Mouse (Mus musculus): ENCODE data around the gene Rtp3. TPM values are rescaled to one million over a fixed set of nuclear protein-coding genes. Genes with fewer than 3 reads are reported as not detected.

The Rtp3 gene
- polyA plus RNA-seq (2015; fragmentation: Nextera tagmentation; extraction: Ambion mirVana), result 0.45 and 1.3 TPM in 2 replicates

DNA sequence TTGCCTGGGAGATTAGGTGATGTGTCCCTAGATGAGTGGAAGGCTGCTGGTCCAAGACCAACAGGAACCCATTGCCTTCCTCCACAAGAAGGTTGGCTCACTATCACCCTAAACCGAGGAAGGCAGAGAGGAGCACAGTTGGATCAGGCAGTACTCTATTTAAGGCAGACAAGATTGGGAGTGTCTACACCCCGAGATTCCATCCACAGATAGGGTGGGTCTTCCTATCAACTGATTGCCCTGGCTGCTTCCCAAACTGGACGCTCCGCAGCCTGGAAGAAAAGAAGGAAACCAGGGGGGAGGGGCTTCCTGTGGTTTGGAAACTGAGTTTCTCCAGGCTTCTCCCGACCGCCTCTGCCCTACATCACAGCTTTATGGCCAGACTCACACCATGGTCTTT is at the start of gene Rtp3:
Gene Rtp3 (minus strand): TSS at position 380 of the 400 bp plus-strand sequence.
- no peaks in the 10 kb centered on the region for H3K27me3 ChIP-seq (ENCODE audit: control insufficient read depth, insufficient read depth, low read length)
- no peak for ATAC-seq (ENCODE audit: insufficient read depth, low FRiP score)

DNA sequence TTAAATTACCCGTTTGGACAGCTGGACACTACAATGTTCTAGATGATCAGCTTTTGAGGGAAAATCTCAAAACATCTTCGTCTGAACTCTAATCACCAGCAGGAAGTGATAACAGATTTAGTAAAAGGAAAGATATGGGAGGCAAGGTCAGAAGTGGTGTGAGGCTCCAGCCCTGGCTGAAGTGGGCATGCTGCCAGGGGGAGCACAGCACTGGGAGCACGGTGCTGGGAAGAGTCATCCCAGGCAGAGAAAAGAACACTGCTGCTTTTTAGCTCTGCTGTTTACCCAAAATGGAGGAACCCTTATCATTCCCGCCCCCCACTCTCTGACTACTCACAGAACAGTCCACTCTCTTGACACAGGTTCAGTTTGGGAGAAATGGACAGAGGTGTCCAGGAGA is 49.6 kb upstream of the Rtp3 start:
- H3K9ac ChIP-seq (ENCODE audit: low read length), result no peak overlapping the region
- H3K9me3 ChIP-seq (replicated peaks; ENCODE audit: control insufficient read depth, low read length), result no peaks in the 10 kb centered on the region
- no peak for ATAC-seq (ENCODE audit: insufficient read depth, low FRiP score)
- no peaks in the 10 kb centered on the region for H3K27me3 ChIP-seq (ENCODE audit: control insufficient read depth, insufficient read depth, low read length)
- H3K4me1 ChIP-seq (ENCODE audit: control insufficient read depth, insufficient read depth, low read length), result no peaks in the 10 kb centered on the region
- H3K4me2 ChIP-seq (ENCODE audit: low read depth, low read length), result no peak overlapping the region
- no peak overlapping the region for H3K27ac ChIP-seq (ENCODE audit: low read length)
- H3K36me3 ChIP-seq (ENCODE audit: control insufficient read depth, insufficient read depth, low read length), result no peaks in the 10 kb centered on the region
- 69% methylated on average over 4 of the region's 4 CpGs for WGBS
- H3K4me3 ChIP-seq (replicated peaks; ENCODE audit: low read length), result no peak overlapping the region

More for the DNA sequence above, at the start of gene Rtp3:
- H3K4me1 ChIP-seq (ENCODE audit: control insufficient read depth, insufficient read depth, low read length), result no peaks in the 10 kb centered on the region
- no peaks in the 10 kb centered on the region for H3K36me3 ChIP-seq (ENCODE audit: control insufficient read depth, insufficient read depth, low read length)
- no peak within 1 kb of the TSS for H3K4me3 ChIP-seq (replicated peaks; ENCODE audit: low read length)
- WGBS, result 50% methylated on average over 6 of the region's 6 CpGs
- H3K9ac ChIP-seq (ENCODE audit: low read length), result no peak within 1 kb of the TSS
- no peak within 1 kb of the TSS for H3K4me2 ChIP-seq (ENCODE audit: low read depth, low read length)
- H3K9me3 ChIP-seq (replicated peaks; ENCODE audit: control insufficient read depth, low read length), result no peaks in the 10 kb centered on the region
- H3K27ac ChIP-seq (ENCODE audit: low read length), result no peak within 1 kb of the TSS

DNA sequence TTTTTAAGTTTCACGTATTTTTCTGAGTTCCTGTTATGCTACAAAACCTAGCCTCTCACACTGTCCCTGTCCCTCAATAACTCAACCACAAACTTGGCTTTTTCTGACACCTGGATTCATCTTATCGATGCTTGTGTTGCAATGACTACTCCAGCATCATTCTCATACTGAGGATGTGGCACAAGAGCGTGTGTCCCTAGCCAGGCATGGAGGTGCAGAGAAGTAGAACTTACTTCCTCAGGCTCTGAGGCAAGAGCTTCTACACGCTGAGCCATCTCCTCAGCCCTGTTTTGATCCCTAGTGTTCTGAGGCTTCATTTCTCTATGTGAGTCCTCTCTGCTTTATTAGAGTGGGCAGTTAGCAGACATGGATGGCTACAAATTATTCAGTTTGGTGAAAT is 43.3 kb upstream of the Rtp3 start:
- no peak overlapping the region for H3K9ac ChIP-seq (ENCODE audit: low read length)
- 87% methylated on average over 4 of the region's 4 CpGs for WGBS
- no peak overlapping the region for H3K4me3 ChIP-seq (replicated peaks; ENCODE audit: low read length)
- H3K27ac ChIP-seq (ENCODE audit: low read length), result no peak overlapping the region
- ATAC-seq (ENCODE audit: insufficient read depth, low FRiP score), result no peak
- no peaks in the 10 kb centered on the region for H3K9me3 ChIP-seq (replicated peaks; ENCODE audit: control insufficient read depth, low read length)
- no peaks in the 10 kb centered on the region for H3K4me1 ChIP-seq (ENCODE audit: control insufficient read depth, insufficient read depth, low read length)
- H3K36me3 ChIP-seq (ENCODE audit: control insufficient read depth, insufficient read depth, low read length), result no peaks in the 10 kb centered on the region
- no peaks in the 10 kb centered on the region for H3K27me3 ChIP-seq (ENCODE audit: control insufficient read depth, insufficient read depth, low read length)
- H3K4me2 ChIP-seq (ENCODE audit: low read depth, low read length), result no peak overlapping the region

DNA sequence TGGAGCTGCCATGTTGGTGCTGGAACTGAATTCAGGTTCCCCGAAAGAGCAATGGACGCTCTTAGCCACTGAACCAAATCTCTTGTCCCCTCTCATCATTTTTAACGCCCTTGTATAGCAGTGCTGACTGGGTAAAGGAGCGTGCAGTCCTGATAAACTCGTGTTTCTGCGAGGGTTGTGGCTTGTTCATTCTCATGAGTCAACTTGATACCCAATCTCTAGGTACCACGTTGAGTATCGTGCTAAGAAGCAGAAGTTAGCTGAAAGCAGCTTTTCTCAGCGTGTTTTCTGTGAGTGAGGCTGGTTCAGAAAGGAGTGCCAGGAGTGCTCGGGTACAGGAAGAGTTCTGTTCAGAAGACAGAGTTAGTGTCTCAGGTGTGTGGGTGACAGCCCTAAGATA is 36.4 kb upstream of the Rtp3 start:
- 83% methylated on average over 10 of the region's 10 CpGs for WGBS
- H3K4me3 ChIP-seq (replicated peaks; ENCODE audit: low read length), result no peak overlapping the region

DNA sequence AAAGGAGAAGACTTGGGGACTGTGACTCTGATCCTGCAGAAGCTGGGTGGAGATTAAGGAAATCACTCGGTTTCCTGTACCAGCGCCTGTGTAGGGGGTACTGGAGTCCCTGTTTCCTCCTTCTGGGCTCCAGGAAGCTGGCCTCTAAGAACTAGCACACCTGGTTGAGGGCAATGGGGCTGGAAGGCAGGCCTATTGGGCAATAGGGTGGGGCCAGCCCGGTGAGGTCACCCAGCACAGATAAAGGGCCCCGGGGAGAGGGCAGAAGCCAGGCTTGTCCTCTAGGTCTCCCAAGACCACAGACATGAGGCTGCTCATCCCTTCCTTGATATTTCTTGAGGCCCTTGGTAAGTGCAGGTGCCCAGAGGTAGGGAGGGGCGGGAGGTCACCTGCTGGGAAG is 28.6 kb upstream of the Rtp3 start, which contains the start of gene Ltf:
Gene Ltf (plus strand): TSS at position 250 of the 400 bp plus-strand sequence.
- H3K9me3 ChIP-seq (replicated peaks; ENCODE audit: control insufficient read depth, low read length), result no peaks in the 10 kb centered on the region
- no peak within 1 kb of the TSS for H3K4me2 ChIP-seq (ENCODE audit: low read depth, low read length)
- H3K27me3 ChIP-seq (ENCODE audit: control insufficient read depth, insufficient read depth, low read length), result no peaks in the 10 kb centered on the region
- H3K4me3 ChIP-seq (replicated peaks; ENCODE audit: low read length), result no peak within 1 kb of the TSS
- no peak within 1 kb of the TSS; the same call in 1 of the 2 replicates for H3K9ac ChIP-seq (ENCODE audit: low read length)
- ATAC-seq (ENCODE audit: insufficient read depth, low FRiP score), result peak; percentile 53; the same call in 1 of the 2 replicates
- no peaks in the 10 kb centered on the region for H3K36me3 ChIP-seq (ENCODE audit: control insufficient read depth, insufficient read depth, low read length)
- H3K27ac ChIP-seq (ENCODE audit: low read length), result no peak within 1 kb of the TSS
- WGBS, result 64% methylated on average over 5 of the region's 5 CpGs
- no peaks in the 10 kb centered on the region for H3K4me1 ChIP-seq (ENCODE audit: control insufficient read depth, insufficient read depth, low read length)

More for the DNA sequence above, 36.4 kb upstream of the Rtp3 start:
- no peak overlapping the region for H3K9ac ChIP-seq (ENCODE audit: low read length)
- H3K36me3 ChIP-seq (ENCODE audit: control insufficient read depth, insufficient read depth, low read length), result no peaks in the 10 kb centered on the region
- H3K4me1 ChIP-seq (ENCODE audit: control insufficient read depth, insufficient read depth, low read length), result no peaks in the 10 kb centered on the region
- no peak overlapping the region for H3K27ac ChIP-seq (ENCODE audit: low read length)
- no peaks in the 10 kb centered on the region for H3K9me3 ChIP-seq (replicated peaks; ENCODE audit: control insufficient read depth, low read length)
- no peaks in the 10 kb centered on the region for H3K27me3 ChIP-seq (ENCODE audit: control insufficient read depth, insufficient read depth, low read length)
- ATAC-seq (ENCODE audit: insufficient read depth, low FRiP score), result no peak
- no peak overlapping the region for H3K4me2 ChIP-seq (ENCODE audit: low read depth, low read length)

DNA sequence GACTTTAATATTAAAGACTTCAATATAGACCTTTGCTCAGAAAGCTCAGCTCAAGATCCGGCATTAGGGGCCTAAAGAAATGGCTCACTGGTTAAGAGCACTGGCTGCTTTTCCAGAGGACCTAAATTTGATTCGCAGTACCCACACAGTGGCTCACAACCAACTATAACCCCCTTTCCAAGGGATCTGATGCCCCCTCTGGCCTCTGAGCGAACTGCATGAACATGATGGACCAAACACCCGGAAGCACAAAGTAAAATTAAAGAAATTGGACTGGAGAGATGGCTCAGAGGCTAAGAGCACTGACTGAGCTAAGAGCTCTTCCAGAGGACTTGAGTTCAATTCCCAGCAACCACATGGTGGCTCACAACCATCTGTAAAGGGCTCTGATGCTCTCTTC is 25.3 kb upstream of the Rtp3 start:
- no peak overlapping the region for H3K9ac ChIP-seq (ENCODE audit: low read length)
- no peaks in the 10 kb centered on the region for H3K36me3 ChIP-seq (ENCODE audit: control insufficient read depth, insufficient read depth, low read length)
- no peaks in the 10 kb centered on the region for H3K27me3 ChIP-seq (ENCODE audit: control insufficient read depth, insufficient read depth, low read length)
- no peak for ATAC-seq (ENCODE audit: insufficient read depth, low FRiP score)
- H3K4me3 ChIP-seq (replicated peaks; ENCODE audit: low read length), result no peak overlapping the region
- no peak overlapping the region for H3K27ac ChIP-seq (ENCODE audit: low read length)
- H3K4me2 ChIP-seq (ENCODE audit: low read depth, low read length), result no peak overlapping the region
- WGBS, result 85% methylated on average over 4 of the region's 4 CpGs
- no peaks in the 10 kb centered on the region for H3K9me3 ChIP-seq (replicated peaks; ENCODE audit: control insufficient read depth, low read length)
- no peaks in the 10 kb centered on the region for H3K4me1 ChIP-seq (ENCODE audit: control insufficient read depth, insufficient read depth, low read length)

DNA sequence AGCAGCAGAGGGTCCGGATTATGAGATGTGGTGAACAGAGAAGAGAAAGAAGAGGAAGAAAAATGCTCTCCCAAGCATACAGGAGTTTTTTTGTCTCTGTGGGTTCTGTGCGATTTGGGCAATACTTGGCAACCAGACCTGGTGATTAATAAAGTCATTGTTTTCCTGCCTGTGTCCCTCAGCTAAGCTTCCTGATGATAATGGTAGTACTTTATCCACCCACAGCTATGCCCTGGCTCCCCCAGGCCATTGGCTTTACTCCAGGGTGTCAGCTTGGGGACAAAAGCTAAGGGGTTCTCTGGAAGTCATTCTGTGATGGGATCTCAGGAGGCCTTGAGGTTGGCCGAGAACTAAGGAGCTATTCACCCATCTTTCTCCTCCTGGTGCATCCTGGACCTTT is 21.7 kb upstream of the Rtp3 start:
- Histone ChIP-seq H3K4me2 (ENCODE audit: low read depth, low read length) (no peak overlapping the region), H3K9me3 (replicated peaks; ENCODE audit: control insufficient read depth, low read length) (no peaks in the 10 kb centered on the region), H3K4me1 (ENCODE audit: control insufficient read depth, insufficient read depth, low read length) (no peaks in the 10 kb centered on the region), H3K36me3 (ENCODE audit: control insufficient read depth, insufficient read depth, low read length) (no peaks in the 10 kb centered on the region), H3K9ac (ENCODE audit: low read length) (no peak overlapping the region), H3K4me3 (replicated peaks; ENCODE audit: low read length) (no peak overlapping the region), H3K27me3 (ENCODE audit: control insufficient read depth, insufficient read depth, low read length) (no peaks in the 10 kb centered on the region), H3K27ac (ENCODE audit: low read length) (no peak overlapping the region)
- WGBS, result 82% methylated on average over 3 of the region's 3 CpGs
- ATAC-seq (ENCODE audit: insufficient read depth, low FRiP score), result no peak

DNA sequence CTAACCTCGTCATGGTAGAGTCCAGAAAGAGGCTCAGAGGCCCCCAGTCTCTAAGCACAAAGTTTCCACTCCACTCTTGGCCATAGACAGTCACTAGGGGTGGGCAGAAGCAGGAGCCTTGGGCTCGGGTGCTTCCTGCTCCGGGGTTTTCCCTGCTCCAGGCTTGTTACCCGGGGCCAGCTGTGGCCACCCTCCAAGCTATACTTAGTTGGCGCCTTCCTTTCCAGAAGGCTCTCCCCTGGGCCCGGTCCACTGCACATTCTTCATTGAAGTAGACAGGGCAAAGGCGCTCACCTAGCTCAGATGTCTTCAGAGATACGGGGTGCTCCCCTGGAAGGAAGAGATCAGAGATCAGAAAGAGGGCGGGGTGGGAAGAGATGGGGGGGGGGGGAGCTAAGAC is 21.2 kb upstream of the Rtp3 start:
- ATAC-seq (ENCODE audit: insufficient read depth, low FRiP score), result no peak
- Histone ChIP-seq H3K4me1 (ENCODE audit: control insufficient read depth, insufficient read depth, low read length) (no peaks in the 10 kb centered on the region), H3K27ac (ENCODE audit: low read length) (no peak overlapping the region), H3K36me3 (ENCODE audit: control insufficient read depth, insufficient read depth, low read length) (no peaks in the 10 kb centered on the region), H3K9me3 (replicated peaks; ENCODE audit: control insufficient read depth, low read length) (no peaks in the 10 kb centered on the region), H3K4me3 (replicated peaks; ENCODE audit: low read length) (no peak overlapping the region), H3K9ac (ENCODE audit: low read length) (no peak overlapping the region), H3K4me2 (ENCODE audit: low read depth, low read length) (no peak overlapping the region), H3K27me3 (ENCODE audit: control insufficient read depth, insufficient read depth, low read length) (no peaks in the 10 kb centered on the region)
- 80% methylated on average over 9 of the region's 9 CpGs for WGBS

DNA sequence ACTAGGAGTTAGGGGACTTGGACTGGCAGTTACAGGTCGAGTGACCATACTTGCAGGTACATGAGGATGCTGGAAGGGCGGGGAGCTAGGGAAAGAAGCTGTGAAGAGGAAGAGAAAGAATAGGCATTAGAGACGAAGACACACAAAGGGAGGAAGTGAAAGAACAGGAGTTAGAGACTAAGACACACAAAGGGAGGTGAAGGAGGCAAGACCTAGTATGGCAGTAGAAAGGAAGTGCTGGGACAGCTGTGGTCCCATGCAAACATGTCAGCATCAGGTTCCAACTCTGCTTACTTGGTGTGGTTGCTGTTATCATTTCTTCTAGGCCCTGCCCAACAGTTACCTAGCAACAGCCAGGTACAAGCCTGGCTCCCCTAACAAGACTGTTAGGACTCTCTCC is 19.4 kb upstream of the Rtp3 start:
- H3K4me2 ChIP-seq (ENCODE audit: low read depth, low read length), result no peak overlapping the region
- 67% methylated on average over 3 of the region's 3 CpGs for WGBS
- H3K4me1 ChIP-seq (ENCODE audit: control insufficient read depth, insufficient read depth, low read length), result no peaks in the 10 kb centered on the region
- H3K9me3 ChIP-seq (replicated peaks; ENCODE audit: control insufficient read depth, low read length), result no peaks in the 10 kb centered on the region
- no peak for ATAC-seq (ENCODE audit: insufficient read depth, low FRiP score)
- no peaks in the 10 kb centered on the region for H3K36me3 ChIP-seq (ENCODE audit: control insufficient read depth, insufficient read depth, low read length)
- H3K4me3 ChIP-seq (replicated peaks; ENCODE audit: low read length), result no peak overlapping the region
- H3K9ac ChIP-seq (ENCODE audit: low read length), result no peak overlapping the region
- H3K27ac ChIP-seq (ENCODE audit: low read length), result no peak overlapping the region
- H3K27me3 ChIP-seq (ENCODE audit: control insufficient read depth, insufficient read depth, low read length), result no peaks in the 10 kb centered on the region

DNA sequence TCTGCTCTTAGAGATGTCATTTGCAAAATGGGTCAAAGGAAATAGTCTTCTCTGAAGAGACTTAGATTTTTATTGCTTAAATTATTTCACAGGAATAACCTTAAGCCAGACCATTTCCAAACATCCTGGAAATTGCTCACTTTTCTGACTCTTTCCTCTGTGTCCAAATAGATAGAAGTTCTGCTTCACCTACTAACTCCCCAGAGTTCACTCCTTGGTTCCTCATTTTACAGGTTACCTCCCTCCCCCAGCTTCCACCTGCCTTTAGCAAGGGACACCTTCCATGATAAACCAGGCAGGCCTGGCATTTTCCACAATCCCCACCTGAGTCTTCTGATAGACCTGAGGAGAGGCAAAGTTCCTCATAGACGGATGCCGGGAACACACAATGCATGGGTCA is 16.2 kb upstream of the Rtp3 start:
- H3K4me3 ChIP-seq (replicated peaks; ENCODE audit: low read length), result no peak overlapping the region
- 89% methylated on average over 2 of the region's 2 CpGs for WGBS
- no peak for ATAC-seq (ENCODE audit: insufficient read depth, low FRiP score)
- no peaks in the 10 kb centered on the region for H3K27me3 ChIP-seq (ENCODE audit: control insufficient read depth, insufficient read depth, low read length)
- H3K4me2 ChIP-seq (ENCODE audit: low read depth, low read length), result no peak overlapping the region
- no peak overlapping the region for H3K9ac ChIP-seq (ENCODE audit: low read length)
- H3K9me3 ChIP-seq (replicated peaks; ENCODE audit: control insufficient read depth, low read length), result no peaks in the 10 kb centered on the region
- H3K36me3 ChIP-seq (ENCODE audit: control insufficient read depth, insufficient read depth, low read length), result no peaks in the 10 kb centered on the region
- H3K27ac ChIP-seq (ENCODE audit: low read length), result no peak overlapping the region
- H3K4me1 ChIP-seq (ENCODE audit: control insufficient read depth, insufficient read depth, low read length), result no peaks in the 10 kb centered on the region
